In the genomic region with DNA sequence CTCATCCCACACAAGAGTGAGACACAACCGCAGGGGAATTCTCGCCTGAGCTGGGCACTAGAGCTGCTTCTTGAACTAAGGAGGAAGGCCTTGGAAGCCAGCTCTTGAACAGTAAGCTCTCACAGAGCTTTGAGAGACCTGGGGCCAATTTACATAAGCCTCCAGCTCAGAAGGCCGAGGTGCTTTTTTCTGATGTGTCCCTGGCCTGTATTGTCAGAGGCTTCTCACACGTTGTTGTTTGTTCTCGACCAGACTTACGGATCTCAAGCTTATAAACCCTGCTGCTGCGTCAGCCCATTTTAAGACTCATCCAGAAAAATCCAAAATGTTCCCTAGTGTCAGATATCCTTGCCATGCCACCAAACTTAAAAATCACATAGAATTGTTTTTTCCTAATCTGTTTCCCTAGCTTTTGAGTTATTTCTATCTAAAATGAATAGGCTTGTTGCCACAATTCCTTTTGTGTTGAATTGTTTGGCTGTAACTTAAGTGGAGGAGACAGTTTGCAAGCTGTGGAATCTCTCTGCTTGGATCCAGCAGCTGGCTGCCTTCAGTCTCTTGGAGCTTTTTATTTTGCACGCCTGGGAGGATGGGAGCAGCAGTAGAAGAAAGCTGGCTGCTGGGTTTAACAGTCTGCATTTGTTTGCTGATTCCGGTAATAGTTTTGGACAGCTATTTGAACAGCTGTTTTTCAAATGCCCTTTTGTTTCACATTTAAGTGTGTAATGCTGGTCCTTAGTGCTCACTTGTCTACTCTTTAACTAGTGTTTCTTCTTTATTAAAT, we compare ENCODE assay signal across 8 mouse cellular contexts.
A peak's percentile ranks its signal among the peaks of the same experiment; 100 is the strongest.
DNase-seq lines count a peak whose midpoint lies in the region; ATAC-seq lines count a peak whose summit lies in the region.

No protein-coding gene starts in this region.

- peak; percentile 19 for DNase-seq in midbrain, embryonic 10.5 days (ENCODE audit: low spot score)
- DNase-seq in gastrocnemius, postnatal 10 days: peak; percentile 23
- DNase-seq in kidney, postnatal 14 days: peak; percentile 72
- peak; percentile 78 for DNase-seq in lung, postnatal 10 days
- no peak for DNase-seq in c-Kit-positive CD71-positive TER-119-positive erythroid progenitor cells, embryonic 14.5 days (ENCODE audit: low spot score)
- no peak for DNase-seq in B cell, adult 2 months
- no peak for DNase-seq in ovary, postnatal 36 days (ENCODE audit: low spot score)

- H3K4me3 ChIP-seq in midbrain, embryonic 10.5 days: no peak overlapping the region
- no peak overlapping the region for H3K4me3 ChIP-seq in midbrain, embryonic 15.5 days

- 22% methylated on average over 9 of the region's 9 CpGs for WGBS in midbrain, embryonic 10.5 days
- 11% methylated on average over 9 of the region's 9 CpGs for WGBS in midbrain, embryonic 15.5 days

- peak overlapping the region; percentile 67 for H3K27ac ChIP-seq in midbrain, embryonic 10.5 days (replicated peaks)
- no peak overlapping the region for H3K27ac ChIP-seq in midbrain, embryonic 15.5 days

- H3K27me3 ChIP-seq in midbrain, embryonic 10.5 days (ENCODE audit: low read depth, poor library complexity, severe bottlenecking): no peaks in the 10 kb centered on the region
- H3K27me3 ChIP-seq in midbrain, embryonic 15.5 days (replicated peaks): no peaks in the 10 kb centered on the region

- peaks cover 27% of the 10 kb centered on the region for H3K4me1 ChIP-seq in midbrain, embryonic 10.5 days
- H3K4me1 ChIP-seq in midbrain, embryonic 15.5 days: no peaks in the 10 kb centered on the region

- ATAC-seq in midbrain, embryonic 15.5 days (replicated peaks): no peak

- no peaks in the 10 kb centered on the region for H3K9me3 ChIP-seq in midbrain, embryonic 10.5 days (replicated peaks)
- H3K9me3 ChIP-seq in midbrain, embryonic 15.5 days: no peaks in the 10 kb centered on the region

- H3K4me2 ChIP-seq in midbrain, embryonic 15.5 days: no peak overlapping the region

- H3K9ac ChIP-seq in midbrain, embryonic 15.5 days: no peak overlapping the region

- H3K36me3 ChIP-seq in midbrain, embryonic 10.5 days: peaks cover 8% of the 10 kb centered on the region
- H3K36me3 ChIP-seq in midbrain, embryonic 15.5 days (replicated peaks): 0 out of 2 replicates have a peak, but pooled peaks cover 3% of the 10 kb centered on the region

Comparison
In these comparisons a context has a peak if more than half of its experiments do, and no peak if none do; other contexts are left out.
1. DNase-seq: peak in midbrain, embryonic 10.5 days (single experiment), gastrocnemius, postnatal 10 days (single experiment), kidney, postnatal 14 days (single experiment) and lung, postnatal 10 days (single experiment); none in c-Kit-positive CD71-positive TER-119-positive erythroid progenitor cells, embryonic 14.5 days (single experiment), B cell, adult 2 months (0 of 2) and ovary, postnatal 36 days (single experiment).